In the genomic region with DNA sequence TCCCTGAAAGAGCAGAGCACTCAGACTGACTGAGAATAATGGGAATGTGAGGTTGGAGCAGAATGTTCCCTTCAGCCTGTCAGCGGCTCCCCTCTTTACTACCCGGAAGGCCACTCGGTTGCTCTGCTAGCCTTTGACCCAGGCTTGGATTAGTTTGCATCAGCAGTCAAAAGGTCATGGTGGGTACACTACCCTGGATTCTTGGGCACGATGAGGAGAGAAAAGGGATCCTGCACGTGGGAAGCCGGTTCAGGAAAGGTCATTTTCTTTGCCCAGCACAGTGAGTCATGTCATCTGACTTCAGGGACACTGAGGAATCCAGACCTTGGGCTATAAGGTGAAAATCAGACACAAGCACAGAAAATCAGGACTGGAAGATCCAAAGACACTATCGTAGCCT, we compare ENCODE assay signal across 20 mouse cellular contexts.
DNase-seq lines count a peak whose midpoint lies in the region; ATAC-seq and TF ChIP-seq lines count a peak whose summit lies in the region.
"Had no signal": no experiment of that assay in that cellular context is flagged by ENCODE, and none has a peak within 500 bp of the region (broad histone marks: within the 10 kb centered on the region; RNA-seq: fewer than 3 reads in every experiment).

No protein-coding gene starts in this region.

- WGBS in forebrain, embryonic 11.5 days = 52% methylated on average over 7 of the region's 7 CpGs
- WGBS in forebrain, embryonic 15.5 days = 69% methylated on average over 7 of the region's 7 CpGs
- WGBS in liver, adult 2 months = 26% methylated on average over 7 of the region's 7 CpGs
- 38% methylated on average over 7 of the region's 7 CpGs for WGBS in liver, postnatal 0 days (ENCODE audit: insufficient replicate concordance)

- H3K9me3 ChIP-seq in forebrain, embryonic 11.5 days (ENCODE audit: control insufficient read depth, low read length) = no peaks in the 10 kb centered on the region
- H3K9me3 ChIP-seq in forebrain, embryonic 15.5 days = no peaks in the 10 kb centered on the region
- no peaks in the 10 kb centered on the region for H3K9me3 ChIP-seq in liver, postnatal 0 days (ENCODE audit: low read length)
- H3K9me3 ChIP-seq: forebrain, embryonic 12.5 days; intestine, embryonic 15.5 days; limb, embryonic 13.5 days; midbrain, embryonic 15.5 days had no signal

- TF ChIP-seq CTCF in liver, adult 2 months (IDR thresholded peaks at IDR 0.05; ENCODE audit: low read depth, low read length) = no peak
- TF ChIP-seq CTCF in liver, postnatal 0 days (IDR thresholded peaks at IDR 0.05; ENCODE audit: low read depth) = no peak

- 0 out of 2 replicates have a peak, but pooled peaks cover 3% of the 10 kb centered on the region for H3K4me1 ChIP-seq in forebrain, embryonic 11.5 days (replicated peaks; ENCODE audit: control insufficient read depth, insufficient read depth, low read length)
- peaks cover 7% of the 10 kb centered on the region; the same call in 1 of the 2 replicates for H3K4me1 ChIP-seq in forebrain, embryonic 15.5 days
- H3K4me1 ChIP-seq in liver, adult 2 months (ENCODE audit: control insufficient read depth, insufficient read depth, low read length) = no peaks in the 10 kb centered on the region
- H3K4me1 ChIP-seq in liver, postnatal 0 days (ENCODE audit: insufficient read depth) = no peaks in the 10 kb centered on the region
- H3K4me1 ChIP-seq: intestine, embryonic 15.5 days had no signal

- H3K9ac ChIP-seq in forebrain, embryonic 11.5 days (ENCODE audit: low read length) = 0 out of 2 replicates have a peak overlapping the region, but pooled peaks have one; percentile 6
- H3K9ac ChIP-seq in forebrain, embryonic 15.5 days (replicated peaks) = no peak overlapping the region
- H3K9ac ChIP-seq in liver, adult 2 months (ENCODE audit: low read depth, low read length) = no peak overlapping the region
- H3K9ac ChIP-seq in liver, postnatal 0 days (replicated peaks) = no peak overlapping the region
- H3K9ac ChIP-seq: forebrain, embryonic 12.5 days; hindbrain, embryonic 14.5 days; intestine, embryonic 15.5 days; limb, embryonic 13.5 days; liver, embryonic 14.5 days; midbrain, embryonic 15.5 days had no signal

- no peak overlapping the region for H3K27ac ChIP-seq in forebrain, embryonic 11.5 days (ENCODE audit: low read depth, low read length)
- H3K27ac ChIP-seq in forebrain, embryonic 15.5 days (replicated peaks) = no peak overlapping the region
- H3K27ac ChIP-seq in liver, adult 2 months (replicated peaks; ENCODE audit: insufficient read depth, low read depth, low read length) = no peak overlapping the region
- no peak overlapping the region for H3K27ac ChIP-seq in liver, postnatal 0 days (ENCODE audit: low read depth)
- H3K27ac ChIP-seq: forebrain, embryonic 12.5 days; hindbrain, embryonic 14.5 days; intestine, embryonic 15.5 days; limb, embryonic 13.5 days; liver, embryonic 14.5 days; midbrain, embryonic 15.5 days had no signal

- no peak for TF ChIP-seq POLR2A in liver, adult 2 months (IDR thresholded peaks at IDR 0.05; ENCODE audit: extremely low read depth, insufficient read depth, low read length)

- H3K79me2 ChIP-seq in liver, adult 2 months (ENCODE audit: control insufficient read depth, insufficient read depth, low read length) = no peaks in the 10 kb centered on the region

- no peak for TF ChIP-seq EP300 in liver, postnatal 0 days (IDR thresholded peaks at IDR 0.05; ENCODE audit: low read depth)

- H3K4me2 ChIP-seq in forebrain, embryonic 11.5 days (ENCODE audit: low read depth, low read length, severe bottlenecking) = no peak overlapping the region
- H3K4me2 ChIP-seq in forebrain, embryonic 15.5 days (replicated peaks) = no peak overlapping the region
- no peak overlapping the region for H3K4me2 ChIP-seq in liver, postnatal 0 days (ENCODE audit: low read depth, low read length)
- H3K4me2 ChIP-seq: forebrain, embryonic 12.5 days; hindbrain, embryonic 14.5 days; intestine, embryonic 15.5 days; limb, embryonic 13.5 days; midbrain, embryonic 15.5 days had no signal

- DNase-seq in forebrain, embryonic 11.5 days (ENCODE audit: low spot score) = no peak
- peak; percentile 11 for DNase-seq in liver, adult 2 months (ENCODE audit: extremely low read depth, low read depth, low spot score)
- DNase-seq in liver, postnatal 0 days = no peak
- DNase-seq in adrenal gland, postnatal 36 days = peak; percentile 52 to 53
- peak; percentile 30 for DNase-seq in mesoderm, embryonic 11.5 days (ENCODE audit: low read depth, low spot score)
- no peak for DNase-seq in MN1 (ENCODE audit: low spot score)
- no peak for DNase-seq in cerebellum, adult 9-10 months
- DNase-seq: cerebellum, adult 9-11 months; heart, adult 18-20 months; kidney, postnatal 4 days; spleen, adult 18-20 months; thymus, postnatal 4 days had no signal

- no peak for ATAC-seq in forebrain, embryonic 11.5 days (replicated peaks; ENCODE audit: low FRiP score)
- ATAC-seq in forebrain, embryonic 15.5 days (replicated peaks) = no peak
- no peak for ATAC-seq in liver, postnatal 0 days
- ATAC-seq: intestine, embryonic 15.5 days; midbrain, embryonic 15.5 days had no signal

- no peak overlapping the region for H3K4me3 ChIP-seq in forebrain, embryonic 11.5 days (ENCODE audit: low read depth, low read length)
- H3K4me3 ChIP-seq in forebrain, embryonic 15.5 days = no peak overlapping the region
- no peak overlapping the region for H3K4me3 ChIP-seq in liver, adult 2 months (ENCODE audit: insufficient read depth, low read depth, low read length)
- no peak overlapping the region for H3K4me3 ChIP-seq in liver, postnatal 0 days (ENCODE audit: low read depth, low read length)
- H3K4me3 ChIP-seq: forebrain, embryonic 12.5 days; intestine, embryonic 15.5 days; limb, embryonic 13.5 days; midbrain, embryonic 15.5 days; myocyte had no signal

- H3K36me3 ChIP-seq in forebrain, embryonic 11.5 days (ENCODE audit: control insufficient read depth, insufficient read depth, low read length) = no peaks in the 10 kb centered on the region
- H3K36me3 ChIP-seq in forebrain, embryonic 15.5 days = no peaks in the 10 kb centered on the region
- no peaks in the 10 kb centered on the region for H3K36me3 ChIP-seq in liver, adult 2 months (ENCODE audit: control insufficient read depth, insufficient read depth, low read length)
- no peaks in the 10 kb centered on the region for H3K36me3 ChIP-seq in liver, postnatal 0 days (replicated peaks; ENCODE audit: insufficient read depth, low read length)
- H3K36me3 ChIP-seq: forebrain, embryonic 12.5 days; intestine, embryonic 15.5 days; limb, embryonic 13.5 days; midbrain, embryonic 15.5 days had no signal

- no peaks in the 10 kb centered on the region for H3K27me3 ChIP-seq in forebrain, embryonic 11.5 days (ENCODE audit: control insufficient read depth, insufficient read depth, low read length)
- no peaks in the 10 kb centered on the region for H3K27me3 ChIP-seq in forebrain, embryonic 15.5 days
- peaks cover 2% of the 10 kb centered on the region; the same call in 1 of the 2 replicates for H3K27me3 ChIP-seq in liver, adult 2 months (ENCODE audit: control insufficient read depth, insufficient read depth, low read length)
- no peaks in the 10 kb centered on the region for H3K27me3 ChIP-seq in liver, postnatal 0 days (ENCODE audit: insufficient read depth, low read length)
- H3K27me3 ChIP-seq: intestine, embryonic 15.5 days; limb, embryonic 13.5 days; midbrain, embryonic 15.5 days had no signal

Comparison
In these comparisons a context has a peak if more than half of its experiments do, and no peak if none do; other contexts are left out.
1. DNase-seq: peak in liver, adult 2 months (single experiment), adrenal gland, postnatal 36 days (2 of 2) and mesoderm, embryonic 11.5 days (single experiment); none in forebrain, embryonic 11.5 days (single experiment), liver, postnatal 0 days (single experiment), MN1 (single experiment) and cerebellum, adult 9-10 months (single experiment).